Mouse (Mus musculus): Measurements from ENCODE around the gene Gja3. TPM values are rescaled to one million over a fixed set of nuclear protein-coding genes. Genes with fewer than 3 reads are reported as not detected.
"Not testable (repeated sequence)": the region's sequence is repeated elsewhere in the genome, so short reads cannot be mapped to it uniquely, and the experiment has no call there.

Gja3 gene
- total and polyA plus RNA-seq, 2 experiments from 2014 or later: 0.05 to 0.62 TPM

DNA sequence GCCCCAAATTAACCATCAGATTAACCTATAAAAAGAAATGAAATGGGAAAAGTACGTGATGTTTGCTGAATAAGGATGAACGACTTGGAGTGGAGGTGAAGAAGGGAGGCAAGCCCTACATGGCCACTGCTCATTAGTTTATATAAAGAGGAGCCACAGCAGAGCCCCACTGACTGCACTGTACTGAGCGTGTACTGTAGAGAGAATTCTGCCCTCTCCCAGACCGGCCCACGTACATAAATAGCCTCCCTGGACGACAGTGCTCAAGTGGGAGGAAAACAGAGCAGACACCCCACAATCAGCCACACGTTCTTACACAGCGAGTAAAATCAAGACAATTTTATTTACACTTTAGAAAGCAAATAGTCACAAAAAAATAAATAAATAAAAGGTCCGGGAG lies 23.8 kb downstream of the Gja3 start:
- Histone ChIP-seq H3K36me3 (ENCODE audit: insufficient read depth, low read length) (no peaks in the 10 kb centered on the region), H3K27me3 (ENCODE audit: insufficient read depth, low read length) (no peaks in the 10 kb centered on the region), H3K27ac (ENCODE audit: low read depth, low read length) (no peak overlapping the region), H3K9me3 (ENCODE audit: low read length) (no peaks in the 10 kb centered on the region), H3K4me1 (ENCODE audit: insufficient read depth, low read length) (no peaks in the 10 kb centered on the region), H3K4me3 (ENCODE audit: low read depth, low read length) (no peak overlapping the region), H3K4me2 (ENCODE audit: low read depth, low read length, poor library complexity, severe bottlenecking) (no peak overlapping the region), H3K9ac (replicated peaks; ENCODE audit: low read length, poor library complexity, severe bottlenecking) (no peak overlapping the region)
- no peak for TF ChIP-seq CTCF (IDR thresholded peaks at IDR 0.05)
- WGBS: 80% methylated on average over 9 of the region's 9 CpGs
- ATAC-seq (ENCODE audit: low FRiP score): no peak
- no peak for DNase-seq (ENCODE audit: low spot score)

DNA sequence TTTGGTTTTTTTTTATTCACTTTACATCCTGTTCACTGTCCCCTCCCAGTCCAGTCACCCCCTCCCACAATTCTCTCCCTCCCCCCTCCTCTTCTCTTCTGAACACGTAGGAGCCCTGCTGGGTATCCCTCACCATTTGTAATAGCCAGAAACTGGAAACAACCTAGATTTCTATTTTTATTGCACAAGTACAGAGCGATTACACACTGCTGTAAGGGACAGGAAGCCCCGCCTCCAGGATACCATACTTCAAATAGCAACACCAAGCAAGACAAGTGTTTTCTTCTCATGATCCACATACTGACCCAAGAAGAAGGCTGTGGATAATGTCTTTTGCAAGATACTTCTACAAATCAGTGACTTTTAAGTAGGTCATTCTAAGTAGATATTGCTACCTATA lies 25.1 kb downstream of the Gja3 start:
- ATAC-seq (ENCODE audit: low FRiP score) (no peak), DNase-seq (ENCODE audit: low spot score) (no peak)
- no peaks in the 10 kb centered on the region for H3K4me1 ChIP-seq (ENCODE audit: insufficient read depth, low read length)
- no peaks in the 10 kb centered on the region for H3K27me3 ChIP-seq (ENCODE audit: insufficient read depth, low read length)
- no peak for TF ChIP-seq CTCF (IDR thresholded peaks at IDR 0.05)
- no peaks in the 10 kb centered on the region for H3K36me3 ChIP-seq (ENCODE audit: insufficient read depth, low read length)
- H3K9ac ChIP-seq (replicated peaks; ENCODE audit: low read length, poor library complexity, severe bottlenecking): no peak overlapping the region
- no peak overlapping the region for H3K4me3 ChIP-seq (ENCODE audit: low read depth, low read length)
- no peak overlapping the region for H3K27ac ChIP-seq (ENCODE audit: low read depth, low read length)
- 86% methylated on average over 3 of the region's 3 CpGs for WGBS
- H3K9me3 ChIP-seq (ENCODE audit: low read length): no peaks in the 10 kb centered on the region
- no peak overlapping the region for H3K4me2 ChIP-seq (ENCODE audit: low read depth, low read length, poor library complexity, severe bottlenecking)

DNA sequence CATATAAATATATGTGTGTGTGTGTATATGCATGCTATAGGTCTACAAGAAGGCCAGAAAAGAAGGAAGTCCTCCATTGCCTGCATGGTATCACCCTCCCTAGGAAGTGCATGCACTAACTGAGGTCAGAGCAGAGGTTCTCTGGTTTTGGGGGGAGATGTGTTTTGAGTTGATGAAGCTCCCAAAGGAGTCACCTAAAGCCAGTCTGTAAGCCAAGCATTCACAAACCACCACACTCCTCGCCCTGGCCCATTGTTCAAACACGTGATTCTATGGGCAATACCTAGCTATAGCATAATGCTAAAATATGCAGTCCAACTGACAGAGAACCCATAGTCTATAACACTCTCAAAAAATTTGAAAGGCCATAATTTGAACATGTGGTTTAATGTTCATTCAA lies 39.5 kb downstream of the Gja3 start:
- 83% methylated on average over 2 of the region's 2 CpGs for WGBS
- Histone ChIP-seq H3K9ac (replicated peaks; ENCODE audit: low read length, poor library complexity, severe bottlenecking) (no peak overlapping the region), H3K27ac (ENCODE audit: low read depth, low read length) (no peak overlapping the region), H3K9me3 (ENCODE audit: low read length) (no peaks in the 10 kb centered on the region), H3K27me3 (ENCODE audit: insufficient read depth, low read length) (no peaks in the 10 kb centered on the region), H3K4me3 (ENCODE audit: low read depth, low read length) (no peak overlapping the region), H3K36me3 (ENCODE audit: insufficient read depth, low read length) (no peaks in the 10 kb centered on the region), H3K4me2 (ENCODE audit: low read depth, low read length, poor library complexity, severe bottlenecking) (no peak overlapping the region), H3K4me1 (ENCODE audit: insufficient read depth, low read length) (no peaks in the 10 kb centered on the region)
- TF ChIP-seq CTCF (IDR thresholded peaks at IDR 0.05): no peak
- DNase-seq (ENCODE audit: low spot score) (no peak), ATAC-seq (ENCODE audit: low FRiP score) (no peak)

GRCm38 (mm10) chr14:57016806-57017205 lies 41.1 kb downstream of the Gja3 start:
- not testable (repeated sequence) for H3K36me3 ChIP-seq (ENCODE audit: insufficient read depth, low read length); DNase-seq (ENCODE audit: low spot score); H3K9ac ChIP-seq (replicated peaks; ENCODE audit: low read length, poor library complexity, severe bottlenecking); H3K27me3 ChIP-seq (ENCODE audit: insufficient read depth, low read length); H3K4me2 ChIP-seq (ENCODE audit: low read depth, low read length, poor library complexity, severe bottlenecking); ATAC-seq (ENCODE audit: low FRiP score); H3K27ac ChIP-seq (ENCODE audit: low read depth, low read length); H3K4me3 ChIP-seq (ENCODE audit: low read depth, low read length); H3K4me1 ChIP-seq (ENCODE audit: insufficient read depth, low read length); H3K9me3 ChIP-seq (ENCODE audit: low read length)

GRCm38 (mm10) chr14:56988621-56989020 lies 69.3 kb downstream of the Gja3 start:
- DNase-seq (ENCODE audit: low spot score): no peak
- Histone ChIP-seq H3K27me3 (ENCODE audit: insufficient read depth, low read length) (no peaks in the 10 kb centered on the region), H3K4me2 (ENCODE audit: low read depth, low read length, poor library complexity, severe bottlenecking) (no peak overlapping the region), H3K36me3 (ENCODE audit: insufficient read depth, low read length) (no peaks in the 10 kb centered on the region), H3K9ac (replicated peaks; ENCODE audit: low read length, poor library complexity, severe bottlenecking) (no peak overlapping the region), H3K4me1 (ENCODE audit: insufficient read depth, low read length) (no peaks in the 10 kb centered on the region), H3K9me3 (ENCODE audit: low read length) (no peaks in the 10 kb centered on the region), H3K27ac (ENCODE audit: low read depth, low read length) (no peak overlapping the region), H3K4me3 (ENCODE audit: low read depth, low read length) (no peak overlapping the region)
- ATAC-seq (ENCODE audit: low FRiP score): no peak
- WGBS: 90% methylated on average over 4 of the region's 4 CpGs
- no peak for TF ChIP-seq CTCF (IDR thresholded peaks at IDR 0.05)

Other genes with a start within 250 kb of the Gja3 start
- gene Zmym5, start 246.4 kb downstream of the Gja3 start, total RNA-seq (2014; rRNA removed): 17.2 and 18.3 TPM in 2 replicates
- gene Zmym5, start 246.4 kb downstream of the Gja3 start, polyA plus RNA-seq (2015; fragmentation: Nextera tagmentation; extraction: Ambion mirVana): 29.5 and 32.3 TPM in 2 replicates
- gene Zmym2, start 171.4 kb downstream of the Gja3 start, total RNA-seq (2014; rRNA removed): 46.5 and 62.4 TPM in 2 replicates
- gene Zmym2, start 171.4 kb downstream of the Gja3 start, polyA plus RNA-seq (2015; fragmentation: Nextera tagmentation; extraction: Ambion mirVana): 26.1 and 29.6 TPM in 2 replicates
- 12.9 and 13.8 TPM in 2 replicates for gene Gjb2, start 46.6 kb upstream of the Gja3 start, total RNA-seq (2014; rRNA removed)
- gene Gjb2, start 46.6 kb upstream of the Gja3 start, polyA plus RNA-seq (2015; fragmentation: Nextera tagmentation; extraction: Ambion mirVana): 17.8 and 19.1 TPM in 2 replicates
- gene Gm4491, start 57.8 kb upstream of the Gja3 start, total RNA-seq (2014; rRNA removed): 0.99 TPM in 1 of 2 replicates, not detected in the other
- gene Gm4491, start 57.8 kb upstream of the Gja3 start, polyA plus RNA-seq (2015; fragmentation: Nextera tagmentation; extraction: Ambion mirVana): 0.18 and 0.23 TPM in 2 replicates
- gene Gjb6, start 75.5 kb upstream of the Gja3 start, total RNA-seq (2014; rRNA removed): 17.6 and 21.0 TPM in 2 replicates
- 21.4 and 24.4 TPM in 2 replicates for gene Gjb6, start 75.5 kb upstream of the Gja3 start, polyA plus RNA-seq (2015; fragmentation: Nextera tagmentation; extraction: Ambion mirVana)

Data from midbrain, postnatal 0 days (tissue).